Mouse (Mus musculus) heart, postnatal 4 days (tissue): ENCODE measurements at regions not wholly inside any gene's neighbourhood (a gene's known extent, or its start where the extent isn't known, plus 50 kb on each side); places are given as distances from the start of the nearest gene placed in this dataset.
"Not testable (repeated sequence)": the region's sequence is repeated elsewhere in the genome, so short reads cannot be mapped to it uniquely, and the experiment has no call there.

Experiments
- DNase-seq: peaks from one replicate; pipeline ENCODE4 v3.0.0; 2021

- no peak for DNase-seq
Observed at GRCm38 (mm10) chr1:177501288-177501687, 59.1 kb downstream of the Zbtb18 start.

DNA sequence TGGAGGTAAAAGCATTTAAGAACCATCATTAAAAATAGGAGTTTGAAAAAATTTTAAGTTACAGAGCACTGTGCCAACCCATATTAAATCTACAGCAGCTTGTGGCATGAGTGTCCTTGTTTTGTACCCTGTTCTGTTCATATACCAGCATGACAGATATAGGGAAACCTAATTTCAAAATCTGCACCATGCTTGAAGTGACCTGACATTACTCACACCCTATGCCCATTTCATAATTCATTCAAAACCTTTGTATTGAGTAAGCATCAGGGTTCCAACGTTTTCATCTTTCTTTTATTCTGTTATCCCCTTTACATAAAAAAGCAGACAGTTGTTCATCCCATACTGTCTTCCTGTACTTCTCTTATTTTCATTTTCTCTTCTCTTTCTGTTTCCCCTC, 61.8 kb downstream of the Zbtb18 start:
- DNase-seq, result no peak

DNA sequence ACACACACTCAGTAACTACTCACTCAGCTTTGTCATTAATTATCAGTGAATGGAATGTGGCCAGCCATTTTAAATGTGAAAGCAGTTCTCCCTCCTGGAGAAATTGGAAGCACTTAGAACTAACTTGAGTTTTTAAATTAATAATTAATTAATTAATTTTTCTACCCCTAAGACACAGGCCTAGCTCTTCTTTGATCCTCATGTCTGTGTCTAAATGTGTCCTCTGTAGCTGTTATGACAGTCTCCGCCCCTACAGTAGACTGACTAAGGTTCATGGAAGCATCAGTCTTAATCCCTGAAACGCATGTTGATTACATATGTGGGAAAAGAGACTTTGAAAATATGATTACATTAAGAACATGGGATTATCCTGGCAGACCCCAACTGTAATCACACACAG, 62.6 kb downstream of the Zbtb18 start:
- no peak for DNase-seq

- not testable (repeated sequence) for DNase-seq
Observed at GRCm38 (mm10) chr1:177507398-177507797, 65.2 kb downstream of the Zbtb18 start.

GRCm38 (mm10) chr1:177509786-177510185, 67.6 kb downstream of the Zbtb18 start:
- no peak for DNase-seq

- no peak for DNase-seq
Observed at GRCm38 (mm10) chr1:177512116-177512515, 70.0 kb downstream of the Zbtb18 start.

- no peak for DNase-seq
Observed at GRCm38 (mm10) chr1:177517934-177518610, 75.9 kb downstream of the Zbtb18 start.

GRCm38 (mm10) chr1:177518897-177519513, 76.9 kb downstream of the Zbtb18 start:
- DNase-seq, result no peak

DNA sequence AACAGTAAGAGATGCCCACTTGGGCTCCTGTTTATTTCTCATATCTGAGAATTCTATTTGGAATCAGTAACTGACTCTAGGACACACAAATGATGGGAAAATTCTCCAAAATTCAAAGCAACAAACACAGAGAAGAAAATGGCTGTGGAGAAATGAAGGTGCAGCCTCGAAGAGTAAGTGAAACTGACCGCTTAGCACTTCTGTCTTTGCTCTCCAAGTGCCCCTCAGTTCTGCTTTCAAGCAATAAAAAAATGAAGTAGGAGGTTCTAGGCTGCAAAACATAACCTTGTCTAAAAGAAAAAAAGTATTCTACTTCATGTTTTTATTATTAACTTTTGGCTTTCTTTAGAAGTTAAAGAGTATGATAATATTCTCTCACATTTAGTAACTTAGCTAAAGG, 79.0 kb downstream of the Zbtb18 start:
- no peak for DNase-seq

DNA sequence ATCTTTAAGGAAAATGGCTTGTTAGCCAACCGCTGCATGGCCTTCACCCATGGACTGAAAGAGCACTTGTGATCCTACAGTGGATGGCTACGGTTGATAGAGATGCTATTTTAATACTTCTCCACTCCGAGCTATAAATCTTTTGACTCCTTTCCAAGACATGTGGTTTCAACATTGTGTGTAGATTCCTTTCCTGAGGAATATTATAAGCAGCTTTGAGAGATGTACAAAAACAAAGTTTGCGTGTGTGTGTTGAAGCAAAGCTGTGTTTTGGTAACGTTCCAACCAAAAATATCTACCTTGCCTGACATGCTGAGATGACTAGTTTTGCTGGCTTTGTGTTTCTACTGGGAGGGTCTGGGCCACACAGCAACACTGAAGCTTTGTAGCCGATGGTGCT, 83.0 kb downstream of the Zbtb18 start:
- DNase-seq, result no peak

DNA sequence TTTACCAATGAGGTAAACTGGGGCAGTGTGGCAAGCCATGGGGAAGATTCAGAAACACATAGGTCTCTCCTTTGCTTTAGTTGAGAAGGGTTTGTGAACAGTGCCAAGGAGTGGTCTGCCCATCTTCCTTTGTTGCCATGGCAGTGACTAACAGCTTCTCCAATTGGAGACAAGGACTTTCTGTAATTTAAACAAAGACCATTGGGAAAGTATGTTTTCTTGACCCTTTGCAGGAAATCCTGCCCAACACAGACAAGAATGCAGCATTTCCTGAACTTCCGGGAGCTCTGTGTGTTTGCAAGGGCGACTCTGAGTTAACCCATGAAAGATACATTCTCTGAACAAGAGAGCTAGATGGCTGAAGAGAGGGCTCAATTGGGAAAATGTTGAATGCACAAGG, 89.6 kb downstream of the Zbtb18 start:
- peak; percentile 32 for DNase-seq

GRCm38 (mm10) chr1:177532656-177533055, 90.5 kb downstream of the Zbtb18 start:
- DNase-seq, result no peak

DNA sequence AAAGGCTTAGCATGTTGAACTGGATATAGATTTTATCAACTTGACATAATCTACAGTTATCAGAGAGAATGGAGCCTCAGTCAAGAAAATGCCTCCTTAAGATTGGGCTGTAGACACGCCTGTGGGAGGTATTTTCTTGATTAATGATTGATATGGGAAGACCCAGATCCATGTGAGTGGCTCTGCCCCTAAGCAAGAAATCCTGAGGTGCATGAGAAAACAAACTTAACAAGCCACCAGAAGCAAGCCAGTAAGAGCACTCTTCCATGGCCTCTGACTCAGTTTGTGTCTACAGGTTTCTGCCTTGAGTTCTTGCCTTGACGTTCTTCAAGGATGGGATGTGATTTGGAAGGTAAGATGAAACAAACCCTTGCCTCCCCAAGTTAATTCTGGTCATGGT, 91.2 kb downstream of the Zbtb18 start:
- DNase-seq, result no peak

- no peak for DNase-seq
Observed at GRCm38 (mm10) chr1:177545031-177545735, 103.0 kb downstream of the Zbtb18 start.

DNA sequence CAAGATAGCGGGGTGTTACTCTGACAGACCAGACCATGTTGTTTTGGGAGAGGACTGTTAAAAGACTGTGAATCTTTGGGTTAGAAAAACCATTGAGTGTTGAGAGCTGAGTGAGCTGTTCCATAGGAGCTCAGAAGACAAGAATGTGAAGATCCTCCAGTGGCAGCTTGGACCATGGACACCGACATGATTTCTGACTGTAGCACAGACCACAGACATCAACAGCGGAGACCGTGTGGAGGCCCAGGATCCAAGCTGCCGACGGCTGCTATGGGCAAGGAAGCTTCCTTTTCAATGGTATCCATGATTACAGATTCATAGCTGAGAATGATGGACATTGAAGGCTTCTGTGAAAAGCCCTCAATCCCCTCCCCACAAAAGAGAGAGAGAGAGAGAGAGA, 105.6 kb downstream of the Zbtb18 start:
- DNase-seq, result no peak

- DNase-seq, result peak; percentile 24
Observed at GRCm38 (mm10) chr1:177555471-177556291, 113.5 kb downstream of the Zbtb18 start.

DNA sequence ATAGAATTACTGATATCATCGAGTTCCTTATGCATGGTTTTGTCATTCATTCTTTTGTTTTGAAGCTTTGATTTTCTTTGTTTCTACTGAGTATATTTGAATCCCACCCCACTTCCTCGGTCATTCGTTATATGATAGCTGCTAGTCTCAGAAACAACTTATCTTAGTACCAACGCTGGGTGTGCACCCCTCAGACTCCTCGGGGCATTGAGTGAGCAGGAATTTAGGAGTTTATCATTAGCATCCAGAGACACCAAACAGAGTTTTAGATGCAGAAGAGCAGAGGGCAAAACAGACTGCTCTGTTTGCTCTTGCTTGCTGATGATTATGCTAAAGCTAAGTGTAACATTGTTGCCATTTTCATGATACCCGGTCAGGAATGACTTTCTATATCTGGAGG, 115.3 kb downstream of the Zbtb18 start:
- no peak for DNase-seq

DNA sequence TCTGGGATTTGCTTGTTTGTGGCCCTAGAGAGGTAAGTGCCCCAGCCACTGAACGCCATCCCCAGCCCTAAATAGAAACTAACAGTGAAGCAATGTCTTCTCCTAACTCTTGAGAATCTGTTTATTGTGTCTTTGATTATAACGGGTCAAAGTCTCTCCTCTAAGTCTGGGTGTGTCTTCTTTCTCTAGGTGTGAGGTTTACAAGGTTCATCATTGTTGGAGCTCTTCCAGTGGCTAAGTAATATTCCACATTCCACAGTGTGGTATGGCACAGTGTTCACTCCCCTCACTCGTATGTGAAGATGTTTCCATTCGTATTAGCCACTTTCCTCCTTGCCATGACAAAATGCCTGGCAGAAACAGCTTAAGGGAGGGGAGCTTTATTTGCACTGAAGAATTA, 115.7 kb downstream of the Zbtb18 start:
- no peak for DNase-seq

- no peak for DNase-seq
Observed at GRCm38 (mm10) chr1:177561716-177562588, 119.8 kb downstream of the Zbtb18 start.

DNA sequence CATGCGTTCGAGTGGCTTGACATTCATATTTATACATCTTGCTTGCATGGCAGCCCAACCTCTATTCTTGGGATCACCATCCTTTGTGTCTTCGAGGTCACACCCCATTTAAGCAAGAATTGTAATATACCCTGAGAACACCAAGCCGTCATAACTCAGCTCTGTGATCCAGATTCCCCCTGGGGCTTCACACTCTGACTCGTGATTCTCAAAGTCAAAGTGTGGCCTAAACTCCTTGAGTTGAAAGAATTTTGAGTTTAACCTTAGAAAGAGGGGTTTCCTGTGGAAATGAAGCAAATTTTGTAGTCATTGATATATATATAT, 120.4 kb downstream of the Zbtb18 start:
- DNase-seq, result no peak

- DNase-seq, result no peak
Observed at GRCm38 (mm10) chr1:177565678-177566077, 123.5 kb downstream of the Zbtb18 start.
